Mouse (Mus musculus) ES-E14 (cell line): ENCODE data around the gene Tm9sf4. TPM values are rescaled to one million over a fixed set of nuclear protein-coding genes. Genes with fewer than 3 reads are reported as not detected.

ENCODE experiments used
- DNase-seq: peaks from one replicate; pipeline ENCODE4 v3.0.0-alpha.2; 2013; ENCODE audit warnings: low read depth, low spot score
- H3K27ac ChIP-seq: 2 replicates; pipeline ENCODE4 v1.5.1; 2012; ENCODE audit warnings: low read depth, mild to moderate bottlenecking, low read length, moderate library complexity, mixed read lengths; ENCODE audit not compliant: poor library complexity, insufficient read depth, severe bottlenecking
- H3K36me3 ChIP-seq: 2 replicates; pipeline ENCODE4 v1.6.1; 2012; ENCODE audit warnings: mild to moderate bottlenecking, low read length, moderate library complexity, mixed read lengths; ENCODE audit not compliant: control insufficient read depth, poor library complexity, insufficient read depth, severe bottlenecking
- H3K4me1 ChIP-seq, 2 experiments: fragments of 150-350 bp in 1 of 2; sonication (generic) in 1 of 2; 2 replicates each; pipeline ENCODE4 v1.6.1; 2012; ENCODE audit warnings: low read length in 2 of 2, mild to moderate bottlenecking in 1 of 2, mixed read lengths in 1 of 2; ENCODE audit not compliant: control insufficient read depth in 2 of 2, insufficient read depth in 2 of 2, poor library complexity in 1 of 2
- H3K4me3 ChIP-seq, 2 experiments: fragments of 150-350 bp in 1 of 2; sonication (generic) in 1 of 2; 2 replicates each; pipeline ENCODE4 v1.5.1; 2012; ENCODE audit warnings: low read length in 2 of 2, low read depth in 1 of 2, mild to moderate bottlenecking in 1 of 2, mixed read lengths in 1 of 2; ENCODE audit not compliant: insufficient read depth in 1 of 2, poor library complexity in 1 of 2, severe bottlenecking in 1 of 2
- H3K9ac ChIP-seq: 2 replicates; pipeline ENCODE4 v1.6.1; 2012; ENCODE audit warnings: low read depth, mild to moderate bottlenecking, low read length, mixed read lengths; ENCODE audit not compliant: poor library complexity, insufficient read depth, severe bottlenecking
- H3K9me3 ChIP-seq: fragments of 150-350 bp; sonication (generic); 2 replicates; pipeline ENCODE4 v1.6.1; 2012; ENCODE audit warnings: low read depth, mild to moderate bottlenecking, low read length; ENCODE audit not compliant: control insufficient read depth, insufficient read depth
- CHD2 ChIP-seq: IDR thresholded peaks from 2 replicates; pipeline ENCODE4 v1.6.1; 2014; ENCODE audit warnings: mild to moderate bottlenecking, low read depth, low read length, inconsistent platforms
- HCFC1 ChIP-seq: IDR thresholded peaks from 2 replicates; pipeline ENCODE4 v1.6.1; 2012; ENCODE audit warnings: low read length, inconsistent platforms, borderline replicate concordance; ENCODE audit not compliant: insufficient read depth
- MAFK ChIP-seq: IDR thresholded peaks from 2 replicates; pipeline ENCODE4 v1.6.1; 2014; ENCODE audit warnings: mild to moderate bottlenecking, low read depth, low read length, inconsistent platforms; ENCODE audit not compliant: insufficient read depth
- ZC3H11A ChIP-seq: IDR thresholded peaks from 2 replicates; pipeline ENCODE4 v1.6.1; 2012; ENCODE audit warnings: low read depth, mild to moderate bottlenecking, inconsistent platforms, low read length, borderline replicate concordance
- ZNF384 ChIP-seq: IDR thresholded peaks from 2 replicates; pipeline ENCODE4 v1.6.1; 2012; ENCODE audit warnings: low read depth, low read length, inconsistent platforms
- in situ Hi-C, 2 experiments: fragments of 600-800 bp; cut with MboI; formaldehyde crosslinking; loops; one replicate each; pipeline ENCODE4 v1.15.1; 2025; ENCODE audit warnings: low sequenced_read_pairs in 2 of 2, inconsistent platforms in 1 of 2; ENCODE audit not compliant: unreplicated experiment in 2 of 2
- total RNA-seq: library from RNA; depleted of rRNA; stranded (reverse); fragments of 300-350 nt; gene quantifications from 2 replicates; pipeline ENCODE4 v1.2.3, GENCODE M21; 2012

The Tm9sf4 gene
- total RNA-seq, 1 experiment, result 62.8 TPM

DNA sequence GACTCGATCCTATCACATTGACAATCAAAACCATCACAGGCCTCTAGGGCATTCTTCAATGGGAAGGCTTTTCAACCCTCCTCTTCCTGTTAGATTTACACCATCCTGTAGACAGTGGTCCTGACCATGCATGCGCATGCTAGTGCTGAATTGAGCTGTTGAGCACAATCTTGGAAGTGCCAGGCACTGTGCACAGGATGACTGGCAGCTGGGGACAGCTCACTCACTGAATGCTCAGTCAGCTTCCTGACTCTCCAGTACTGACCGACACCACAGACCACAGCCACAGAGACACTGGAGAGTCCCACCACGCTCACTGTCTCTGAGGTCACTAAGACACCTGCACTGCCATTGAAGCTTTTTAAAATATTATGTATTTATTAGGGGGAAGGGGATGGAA, 54.3 kb downstream of the Tm9sf4 start:
- Histone ChIP-seq H3K4me1 (0 out of 4 replicates have a peak, but pooled peaks cover 0 to 2% of the 10 kb centered on the region in 2 experiments), H3K4me3 (no peak overlapping the region), H3K27ac (no peak overlapping the region), H3K36me3 (no peaks in the 10 kb centered on the region), H3K9me3 (no peaks in the 10 kb centered on the region), H3K9ac (no peak overlapping the region)
- TF ChIP-seq MAFK (no peak), ZC3H11A (no peak), HCFC1 (no peak)
- in situ Hi-C loops, result no loop called here
- no peak for DNase-seq

DNA sequence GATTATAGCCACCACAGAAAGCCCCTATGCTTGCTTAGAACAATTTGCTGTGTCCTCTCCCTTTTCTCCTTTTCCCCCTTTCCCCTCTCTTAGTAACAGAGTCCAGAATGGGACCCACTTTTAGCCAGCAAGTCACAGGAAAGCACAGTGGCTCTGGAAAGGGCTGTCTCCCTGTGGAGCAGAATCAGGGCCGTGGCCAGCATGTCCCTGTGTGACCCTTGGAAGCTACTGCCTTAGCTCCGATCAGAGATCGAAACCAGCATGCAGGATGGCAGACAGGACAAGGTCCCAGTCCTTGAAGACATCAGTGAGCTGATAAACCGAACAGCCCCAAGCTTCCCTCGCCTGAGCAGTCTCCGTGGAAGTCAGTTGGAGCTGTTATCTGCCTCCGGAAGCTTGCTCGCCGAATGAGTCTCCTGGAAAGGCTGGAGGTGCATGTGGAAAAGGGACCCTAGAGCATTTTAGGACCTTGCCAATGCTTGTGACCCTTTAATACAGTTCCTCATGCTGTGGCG, 56.8 kb downstream of the Tm9sf4 start:
- no peak overlapping the region; the same call in 1 of the 2 replicates for H3K27ac ChIP-seq
- no peaks in the 10 kb centered on the region for H3K9me3 ChIP-seq
- no peak for TF ChIP-seq ZNF384
- DNase-seq, result no peak
- no peak overlapping the region for H3K4me3 ChIP-seq
- in situ Hi-C loops, result no loop called here
- H3K4me1 ChIP-seq, result 0 out of 4 replicates have a peak, but pooled peaks cover 0 to 2% of the 10 kb centered on the region in 2 experiments
- H3K9ac ChIP-seq, result no peak overlapping the region
- no peaks in the 10 kb centered on the region for H3K36me3 ChIP-seq

DNA sequence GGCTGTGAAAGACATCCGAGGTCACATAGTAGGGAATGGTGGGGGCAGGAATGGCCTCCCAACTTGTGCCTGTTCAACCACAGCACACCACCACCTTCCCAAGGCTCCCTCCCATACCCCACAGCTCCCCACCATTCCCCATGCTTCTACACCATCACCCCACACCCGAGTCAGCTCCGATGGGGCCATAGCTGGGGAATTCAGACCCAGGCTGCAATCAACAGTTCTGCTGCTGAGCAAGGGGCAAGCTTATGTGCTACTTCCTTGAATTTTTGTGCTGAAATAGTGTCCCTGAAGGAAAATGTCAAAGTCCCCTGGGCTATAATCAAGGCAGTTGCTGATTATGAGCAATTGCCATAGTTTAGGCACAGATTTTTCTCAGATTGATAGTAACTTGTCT, 57.4 kb downstream of the Tm9sf4 start:
- H3K4me1 ChIP-seq, result 0 out of 4 replicates have a peak, but pooled peaks cover 0 to 2% of the 10 kb centered on the region in 2 experiments
- H3K9me3 ChIP-seq, result no peaks in the 10 kb centered on the region
- no peak overlapping the region for H3K27ac ChIP-seq
- no peak for DNase-seq
- in situ Hi-C loops, result no loop called here
- H3K36me3 ChIP-seq, result peaks cover under 1% of the 10 kb centered on the region; the same call in 1 of the 2 replicates
- H3K9ac ChIP-seq, result no peak overlapping the region
- TF ChIP-seq CHD2 (no peak), ZC3H11A (no peak), MAFK (no peak), ZNF384 (no peak)
- no peak overlapping the region for H3K4me3 ChIP-seq

DNA sequence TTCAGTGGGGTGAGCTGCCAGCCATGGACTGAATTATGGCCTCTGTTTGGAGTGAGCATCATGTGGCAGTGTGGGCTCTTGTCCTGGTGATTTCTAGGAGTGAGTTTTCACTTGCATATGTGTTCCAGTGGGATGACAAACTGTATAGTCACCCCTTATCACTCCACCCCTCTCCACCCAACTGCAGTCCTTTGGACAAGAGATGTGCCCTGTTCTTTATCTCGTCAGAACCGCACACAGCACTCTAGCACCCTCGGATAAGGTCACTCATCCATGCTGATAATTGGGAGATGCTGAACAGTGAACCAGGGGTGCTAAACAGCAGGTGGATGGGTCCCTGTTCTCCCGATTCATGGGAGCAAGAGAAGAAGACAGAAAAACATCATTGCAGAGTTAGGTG, 60.5 kb downstream of the Tm9sf4 start:
- Histone ChIP-seq H3K9ac (no peak overlapping the region), H3K4me1 (no peaks in the 10 kb centered on the region; a peak in 1 of 4 replicates), H3K9me3 (no peaks in the 10 kb centered on the region), H3K27ac (no peak overlapping the region), H3K4me3 (no peak overlapping the region), H3K36me3 (peaks cover 2% of the 10 kb centered on the region; the same call in 1 of the 2 replicates)
- no peak for DNase-seq
- TF ChIP-seq CHD2 (no peak), ZNF384 (no peak), MAFK (no peak), ZC3H11A (no peak), HCFC1 (no peak)
- in situ Hi-C loops, result no loop called here

DNA sequence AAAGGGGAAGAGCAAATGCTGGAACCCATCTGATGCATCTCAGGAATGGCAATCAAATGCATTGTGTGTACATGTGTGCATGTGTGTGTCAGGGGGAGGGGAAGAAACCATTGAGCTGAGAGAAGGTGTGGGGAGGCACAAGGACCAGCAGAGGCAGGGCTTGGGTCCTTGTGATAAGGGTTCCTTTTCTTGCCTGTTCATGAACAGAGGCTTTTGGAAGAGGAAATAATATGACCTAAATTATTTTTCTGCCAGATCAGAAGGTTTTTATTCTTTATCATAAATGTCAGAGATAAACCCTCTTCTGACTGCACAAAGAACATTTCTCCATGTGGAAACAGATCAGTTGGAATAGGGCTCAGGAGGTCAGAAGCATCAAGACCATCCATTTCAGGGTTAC, 61.0 kb downstream of the Tm9sf4 start:
- no peak overlapping the region for H3K9ac ChIP-seq
- no peaks in the 10 kb centered on the region for H3K9me3 ChIP-seq
- no peaks in the 10 kb centered on the region; a peak in 1 of 4 replicates for H3K4me1 ChIP-seq
- no peak overlapping the region for H3K4me3 ChIP-seq
- no peak for DNase-seq
- in situ Hi-C loops, result no loop called here
- TF ChIP-seq MAFK (no peak), ZNF384 (no peak), HCFC1 (no peak), CHD2 (no peak), ZC3H11A (no peak)
- peaks cover 2% of the 10 kb centered on the region; the same call in 1 of the 2 replicates for H3K36me3 ChIP-seq
- no peak overlapping the region for H3K27ac ChIP-seq
